Mouse (Mus musculus): ENCODE data around the gene Pes1. TPM values are rescaled to one million over a fixed set of nuclear protein-coding genes. Genes with fewer than 3 reads are reported as not detected.

The Pes1 gene
- polyA plus RNA-seq, 1 experiment from 2014 or later: 81.9 TPM

GRCm38 (mm10) chr11:3930019-3930418 is 33.8 kb upstream of the Pes1 start:
- ATAC-seq (ENCODE audit: insufficient number of reproducible peaks, low FRiP score, low TSS enrichment, low read depth) (no peak), DNase-seq (ENCODE audit: low spot score) (no peak)
- Histone ChIP-seq H3K9me3 (ENCODE audit: control insufficient read depth, low read length) (no peaks in the 10 kb centered on the region), H3K27me3 (ENCODE audit: control insufficient read depth, insufficient read depth, low read length) (no peaks in the 10 kb centered on the region), H3K4me1 (ENCODE audit: control insufficient read depth, insufficient read depth, low read length) (peaks cover 4% of the 10 kb centered on the region), H3K36me3 (ENCODE audit: control insufficient read depth, insufficient read depth, low read length) (no peaks in the 10 kb centered on the region), H3K4me3 (ENCODE audit: low read depth, low read length) (no peak overlapping the region), H3K4me2 (ENCODE audit: low read depth, severe bottlenecking) (no peak overlapping the region), H3K9ac (ENCODE audit: low read length) (no peak overlapping the region), H3K27ac (replicated peaks; ENCODE audit: low read depth, low read length) (no peak overlapping the region)
- 89% methylated on average over 4 of the region's 4 CpGs for WGBS

- Histone ChIP-seq H3K9ac (ENCODE audit: low read length) (no peak overlapping the region), H3K4me3 (ENCODE audit: low read depth, low read length) (peak overlapping the region; percentile 49), H3K4me1 (ENCODE audit: control insufficient read depth, insufficient read depth, low read length) (peaks cover 4% of the 10 kb centered on the region), H3K27me3 (ENCODE audit: control insufficient read depth, insufficient read depth, low read length) (no peaks in the 10 kb centered on the region), H3K4me2 (ENCODE audit: low read depth, severe bottlenecking) (peak overlapping the region; percentile 66), H3K36me3 (ENCODE audit: control insufficient read depth, insufficient read depth, low read length) (no peaks in the 10 kb centered on the region), H3K9me3 (ENCODE audit: control insufficient read depth, low read length) (no peaks in the 10 kb centered on the region), H3K27ac (replicated peaks; ENCODE audit: low read depth, low read length) (no peak overlapping the region)
- 27% methylated on average over 6 of the region's 6 CpGs for WGBS
- DNase-seq (ENCODE audit: low spot score): no peak
- no peak for ATAC-seq (ENCODE audit: insufficient number of reproducible peaks, low FRiP score, low TSS enrichment, low read depth)
Measured at GRCm38 (mm10) chr11:3930931-3931330, 32.8 kb upstream of the Pes1 start.

DNA sequence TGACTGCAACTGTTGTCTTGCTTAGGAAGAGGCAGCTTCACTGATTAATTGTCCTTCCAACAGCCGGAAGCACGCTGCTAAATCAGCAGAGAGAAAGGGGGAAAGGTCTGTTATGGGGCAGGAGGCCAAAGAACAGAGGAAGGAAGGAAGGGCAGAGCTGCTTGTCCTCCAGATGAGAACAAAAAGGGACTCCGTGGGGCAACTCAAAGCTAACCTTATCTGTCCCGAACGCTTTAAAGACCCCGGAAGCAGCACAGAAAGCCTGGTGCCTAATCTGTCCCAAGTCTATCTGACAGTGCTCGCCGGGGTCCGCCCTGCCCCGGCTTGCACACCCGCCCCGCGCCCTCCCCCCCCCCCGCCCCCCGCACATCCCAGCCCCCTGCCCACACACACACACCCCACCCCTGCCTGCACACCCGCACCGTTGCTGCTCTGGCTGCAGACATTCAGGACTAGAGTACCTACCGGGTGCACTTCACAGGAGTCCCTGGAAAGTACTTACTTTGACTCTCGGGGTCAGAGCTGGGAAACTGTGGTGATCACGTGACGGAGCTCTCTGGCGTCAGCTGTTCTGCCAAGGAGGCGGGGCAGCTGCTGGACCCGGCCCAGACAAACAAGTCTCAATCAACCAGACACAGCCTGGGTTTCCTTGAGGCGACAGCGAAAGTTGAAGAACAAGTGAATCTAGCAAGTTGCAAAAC is 32.1 kb upstream of the Pes1 start, which contains the start of gene Tcn2:
Gene Tcn2, minus strand, starts transcription at position 649 of the 701 bp plus-strand sequence.
- H3K27ac ChIP-seq (replicated peaks; ENCODE audit: low read depth, low read length): no peak within 1 kb of the TSS
- ATAC-seq (ENCODE audit: insufficient number of reproducible peaks, low FRiP score, low TSS enrichment, low read depth): peak; percentile 81

GRCm38 (mm10) chr11:3933756-3934285 is 30.0 kb upstream of the Pes1 start:
- DNase-seq (ENCODE audit: low spot score) (no peak), ATAC-seq (ENCODE audit: insufficient number of reproducible peaks, low FRiP score, low TSS enrichment, low read depth) (no peak)
- H3K4me3 ChIP-seq (ENCODE audit: low read depth, low read length): no peak overlapping the region
- WGBS: 89% methylated on average over 9 of the region's 9 CpGs
- no peak overlapping the region for H3K4me2 ChIP-seq (ENCODE audit: low read depth, severe bottlenecking)
- H3K9me3 ChIP-seq (ENCODE audit: control insufficient read depth, low read length): no peaks in the 10 kb centered on the region
- no peak overlapping the region for H3K9ac ChIP-seq (ENCODE audit: low read length)
- peaks cover 4% of the 10 kb centered on the region for H3K4me1 ChIP-seq (ENCODE audit: control insufficient read depth, insufficient read depth, low read length)
- no peak overlapping the region for H3K27ac ChIP-seq (replicated peaks; ENCODE audit: low read depth, low read length)
- H3K27me3 ChIP-seq (ENCODE audit: control insufficient read depth, insufficient read depth, low read length): no peaks in the 10 kb centered on the region
- H3K36me3 ChIP-seq (ENCODE audit: control insufficient read depth, insufficient read depth, low read length): no peaks in the 10 kb centered on the region

More for the DNA sequence above, 32.1 kb upstream of the Pes1 start, which contains the start of gene Tcn2:
- H3K4me3 ChIP-seq (ENCODE audit: low read depth, low read length): peak within 1 kb of the TSS; percentile 49
- peaks cover 4% of the 10 kb centered on the region for H3K4me1 ChIP-seq (ENCODE audit: control insufficient read depth, insufficient read depth, low read length)
- no peaks in the 10 kb centered on the region for H3K9me3 ChIP-seq (ENCODE audit: control insufficient read depth, low read length)
- no peaks in the 10 kb centered on the region for H3K27me3 ChIP-seq (ENCODE audit: control insufficient read depth, insufficient read depth, low read length)
- H3K4me2 ChIP-seq (ENCODE audit: low read depth, severe bottlenecking): peak within 1 kb of the TSS; percentile 66
- H3K36me3 ChIP-seq (ENCODE audit: control insufficient read depth, insufficient read depth, low read length): no peaks in the 10 kb centered on the region
- WGBS: under 1% methylated on average over 24 of the region's 26 CpGs
- DNase-seq (ENCODE audit: low spot score): peak; percentile 87
- H3K9ac ChIP-seq (ENCODE audit: low read length): peak within 1 kb of the TSS; percentile 50

GRCm38 (mm10) chr11:3935135-3935534 is 28.6 kb upstream of the Pes1 start:
- Histone ChIP-seq H3K36me3 (ENCODE audit: control insufficient read depth, insufficient read depth, low read length) (no peaks in the 10 kb centered on the region), H3K9ac (ENCODE audit: low read length) (no peak overlapping the region; the same call in 1 of the 2 replicates), H3K9me3 (ENCODE audit: control insufficient read depth, low read length) (no peaks in the 10 kb centered on the region), H3K27ac (replicated peaks; ENCODE audit: low read depth, low read length) (no peak overlapping the region), H3K4me3 (ENCODE audit: low read depth, low read length) (no peak overlapping the region), H3K4me1 (ENCODE audit: control insufficient read depth, insufficient read depth, low read length) (peaks cover 4% of the 10 kb centered on the region), H3K4me2 (ENCODE audit: low read depth, severe bottlenecking) (no peak overlapping the region), H3K27me3 (ENCODE audit: control insufficient read depth, insufficient read depth, low read length) (no peaks in the 10 kb centered on the region)
- no peak for ATAC-seq (ENCODE audit: insufficient number of reproducible peaks, low FRiP score, low TSS enrichment, low read depth)
- DNase-seq (ENCODE audit: low spot score): no peak
- 76% methylated on average over 4 of the region's 4 CpGs for WGBS

GRCm38 (mm10) chr11:3936318-3936717 is 27.5 kb upstream of the Pes1 start:
- Histone ChIP-seq H3K9me3 (ENCODE audit: control insufficient read depth, low read length) (no peaks in the 10 kb centered on the region), H3K4me3 (ENCODE audit: low read depth, low read length) (no peak overlapping the region), H3K9ac (ENCODE audit: low read length) (no peak overlapping the region), H3K4me1 (ENCODE audit: control insufficient read depth, insufficient read depth, low read length) (peaks cover 1% of the 10 kb centered on the region), H3K4me2 (ENCODE audit: low read depth, severe bottlenecking) (no peak overlapping the region), H3K36me3 (ENCODE audit: control insufficient read depth, insufficient read depth, low read length) (no peaks in the 10 kb centered on the region), H3K27ac (replicated peaks; ENCODE audit: low read depth, low read length) (no peak overlapping the region), H3K27me3 (ENCODE audit: control insufficient read depth, insufficient read depth, low read length) (no peaks in the 10 kb centered on the region)
- ATAC-seq (ENCODE audit: insufficient number of reproducible peaks, low FRiP score, low TSS enrichment, low read depth) (no peak), DNase-seq (ENCODE audit: low spot score) (no peak)
- WGBS: 77% methylated on average over 3 of the region's 3 CpGs

DNA sequence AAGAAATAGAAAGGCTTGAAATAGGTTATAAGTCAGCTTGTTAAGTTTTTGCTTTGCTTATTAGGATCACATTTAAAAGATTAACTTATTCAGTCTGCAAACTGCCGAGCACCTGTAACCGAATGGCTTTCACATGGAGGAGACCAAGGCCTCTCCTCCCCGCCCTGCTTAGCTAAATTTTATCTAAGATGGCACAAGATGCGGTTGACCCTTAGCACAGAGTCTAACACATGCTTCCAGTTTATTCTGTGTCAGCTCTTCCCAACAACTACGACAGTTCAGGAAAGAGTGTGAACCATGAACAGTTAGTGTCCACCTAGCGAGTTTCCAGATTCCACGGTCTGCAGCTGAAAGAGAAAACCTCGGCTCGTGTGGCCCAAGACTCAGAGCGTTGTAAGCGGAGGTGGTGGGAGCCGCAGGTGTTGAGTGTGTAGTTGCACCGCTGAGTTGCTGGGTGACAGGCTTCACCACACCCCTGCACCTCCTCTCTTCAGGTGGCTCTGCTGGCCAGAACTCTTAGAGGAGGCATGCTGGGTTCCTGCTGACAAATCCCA is 26.4 kb upstream of the Pes1 start:
- Histone ChIP-seq H3K36me3 (ENCODE audit: control insufficient read depth, insufficient read depth, low read length) (no peaks in the 10 kb centered on the region), H3K27ac (replicated peaks; ENCODE audit: low read depth, low read length) (no peak overlapping the region), H3K9me3 (ENCODE audit: control insufficient read depth, low read length) (no peaks in the 10 kb centered on the region), H3K9ac (ENCODE audit: low read length) (no peak overlapping the region), H3K4me2 (ENCODE audit: low read depth, severe bottlenecking) (no peak overlapping the region), H3K27me3 (ENCODE audit: control insufficient read depth, insufficient read depth, low read length) (no peaks in the 10 kb centered on the region), H3K4me3 (ENCODE audit: low read depth, low read length) (no peak overlapping the region), H3K4me1 (ENCODE audit: control insufficient read depth, insufficient read depth, low read length) (no peaks in the 10 kb centered on the region)
- WGBS: 77% methylated on average over 13 of the region's 13 CpGs
- DNase-seq (ENCODE audit: low spot score) (no peak), ATAC-seq (ENCODE audit: insufficient number of reproducible peaks, low FRiP score, low TSS enrichment, low read depth) (no peak)

GRCm38 (mm10) chr11:3941371-3941770 is 22.4 kb upstream of the Pes1 start:
- H3K27ac ChIP-seq (replicated peaks; ENCODE audit: low read depth, low read length): no peak overlapping the region
- no peaks in the 10 kb centered on the region for H3K27me3 ChIP-seq (ENCODE audit: control insufficient read depth, insufficient read depth, low read length)
- no peak overlapping the region for H3K4me2 ChIP-seq (ENCODE audit: low read depth, severe bottlenecking)
- no peak for DNase-seq (ENCODE audit: low spot score)
- no peaks in the 10 kb centered on the region for H3K36me3 ChIP-seq (ENCODE audit: control insufficient read depth, insufficient read depth, low read length)
- WGBS: 89% methylated on average over 7 of the region's 7 CpGs
- H3K9ac ChIP-seq (ENCODE audit: low read length): no peak overlapping the region
- H3K4me1 ChIP-seq (ENCODE audit: control insufficient read depth, insufficient read depth, low read length): no peaks in the 10 kb centered on the region
- H3K4me3 ChIP-seq (ENCODE audit: low read depth, low read length): no peak overlapping the region
- ATAC-seq (ENCODE audit: insufficient number of reproducible peaks, low FRiP score, low TSS enrichment, low read depth): no peak
- H3K9me3 ChIP-seq (ENCODE audit: control insufficient read depth, low read length): no peaks in the 10 kb centered on the region

Measured in limb, embryonic 11.5 days (tissue).